Mouse (Mus musculus) lung, adult 2 months (tissue): ENCODE data around the gene Vac14.

Source experiments
- CTCF ChIP-seq: fragments of 200-500 bp; IDR thresholded peaks from 2 replicates; pipeline ENCODE4 v1.5.1; 2011; ENCODE audit warnings: mild to moderate bottlenecking, low read length, control low read depth; ENCODE audit not compliant: insufficient read depth
- POLR2A ChIP-seq: fragments of 200-500 bp; IDR thresholded peaks from 2 replicates; pipeline ENCODE4 v1.6.1; 2011; ENCODE audit warnings: low read depth, mild to moderate bottlenecking, control low read depth, low read length, borderline replicate concordance; ENCODE audit errors: extremely low read depth

GRCm38 (mm10) chr8:110662545-110662944, 44.2 kb downstream of the Vac14 start:
- TF ChIP-seq CTCF (no peak), POLR2A (no peak)
